Mouse (Mus musculus) thymus, postnatal 0 days (tissue): ENCODE results near the gene Ilf2. TPM values are rescaled to one million over a fixed set of nuclear protein-coding genes. Genes with fewer than 3 reads are reported as not detected.

ENCODE experiments used
- DNase-seq: peaks from one replicate; pipeline ENCODE4 v3.0.0-alpha.2; 2015; ENCODE audit warnings: low spot score
- polyA plus RNA-seq: library from polyadenylated mRNA; unstranded; fragments of >200 nt; fragmentation: Nextera tagmentation; extraction: Ambion mirVana; gene quantifications from 2 replicates; pipeline ENCODE4 v1.2.1, GENCODE M21; 2015

Ilf2 gene
- polyA plus RNA-seq = 137 and 146 TPM in 2 replicates

- DNase-seq = peak; percentile 99
Observed at GRCm38 (mm10) chr3:90475831-90476611, at the start of gene Ilf2. Ilf2 (plus strand) TSS chr3:90476126.

DNA sequence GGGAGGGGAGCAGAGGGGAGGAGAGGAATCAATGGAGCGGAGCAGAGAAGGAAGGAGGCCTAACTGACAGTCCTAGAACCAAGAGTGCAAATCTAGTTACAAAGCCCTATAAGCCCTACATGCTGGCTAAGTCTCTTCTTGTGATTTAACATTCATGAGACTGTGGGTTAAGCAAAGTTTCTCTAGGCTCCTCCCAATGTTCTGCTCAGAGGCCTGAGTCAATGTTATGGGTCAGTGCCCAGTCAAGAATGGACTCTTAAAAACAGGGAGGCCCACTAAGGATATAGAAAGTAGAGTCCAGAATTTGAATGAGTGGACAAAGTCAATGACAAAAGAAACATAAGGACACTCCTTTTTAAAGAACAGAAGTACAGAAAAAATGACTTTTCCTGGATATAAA lies 48.4 kb upstream of the Ilf2 start:
- DNase-seq = no peak

- DNase-seq = no peak
Observed at GRCm38 (mm10) chr3:90428186-90428585, 47.7 kb upstream of the Ilf2 start.

DNA sequence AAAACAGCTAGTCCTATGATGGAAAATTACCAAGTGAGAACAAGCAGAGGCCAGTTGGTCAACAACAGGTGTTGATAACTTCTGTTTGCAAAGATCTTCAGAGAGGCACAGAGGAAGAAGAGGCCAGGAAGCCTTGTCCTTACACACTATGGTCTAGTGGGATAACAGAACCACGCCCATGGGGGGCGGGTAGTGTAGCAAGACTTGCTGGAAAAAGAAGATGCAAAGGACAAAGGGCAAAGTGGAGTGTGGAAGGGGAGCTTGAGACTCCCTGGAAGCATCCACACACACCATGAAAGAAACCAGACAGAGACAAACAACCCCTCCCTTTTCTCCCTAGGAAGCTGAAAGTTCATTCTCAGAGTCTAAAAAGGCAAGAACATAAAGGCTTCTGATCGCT lies 46.4 kb upstream of the Ilf2 start:
- no peak for DNase-seq

GRCm38 (mm10) chr3:90432348-90432747 lies 43.6 kb upstream of the Ilf2 start:
- DNase-seq = no peak

DNA sequence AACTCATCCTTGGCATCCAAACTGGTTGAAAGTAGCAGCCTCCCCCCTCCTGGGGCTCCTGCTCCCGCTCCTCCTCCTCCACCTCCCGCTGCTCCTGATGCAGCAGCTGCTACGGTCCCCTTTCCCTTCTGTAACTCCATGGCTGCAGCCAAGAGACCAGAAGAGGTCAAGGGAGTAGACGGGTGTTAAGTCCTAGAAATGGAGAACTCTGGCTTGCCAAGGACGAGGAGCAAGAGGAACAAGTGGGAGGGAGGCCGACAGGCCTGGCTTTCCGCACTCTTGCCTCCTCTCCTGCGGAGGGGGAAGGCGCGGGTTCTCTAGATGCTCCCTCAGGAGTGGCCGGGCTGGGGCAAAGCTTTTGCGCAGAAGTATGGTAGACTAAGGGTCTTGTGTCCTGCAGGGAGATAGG lies 43.1 kb upstream of the Ilf2 start:
- DNase-seq = no peak

- peak; percentile 98 for DNase-seq
Observed at GRCm38 (mm10) chr3:90433381-90434020, 42.4 kb upstream of the Ilf2 start, which contains the start of gene Ints3. Ints3 (minus strand) TSS chr3:90433622.

DNA sequence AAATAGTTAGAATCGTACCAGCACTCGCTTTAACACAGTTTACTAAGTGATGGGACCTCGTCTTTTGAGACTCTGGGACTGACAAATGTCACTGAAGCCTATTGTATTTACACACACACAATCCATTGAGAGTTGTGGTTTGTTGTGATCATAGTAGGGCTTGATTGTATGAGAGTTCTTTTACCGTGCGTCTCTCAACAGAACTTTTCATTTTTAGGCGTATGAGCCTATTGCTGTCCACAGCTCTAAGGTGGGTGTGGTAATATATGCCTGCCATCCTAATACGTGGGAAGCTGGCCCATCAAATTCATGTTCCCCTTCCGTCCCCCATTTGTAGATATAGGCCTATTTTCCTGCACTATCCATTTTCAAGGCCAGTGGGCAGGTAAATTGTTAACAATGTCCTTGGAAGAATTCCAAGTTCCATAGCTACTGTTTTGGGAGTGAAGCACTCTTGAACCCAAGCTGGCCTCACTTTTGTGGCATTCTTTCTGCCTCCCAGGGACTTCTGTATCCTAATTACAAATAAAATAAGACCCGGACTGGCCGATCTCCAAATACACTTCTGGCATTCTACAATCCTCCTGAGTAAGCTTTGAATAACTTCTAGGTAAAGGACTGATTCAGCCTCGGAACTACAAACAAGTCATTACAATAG lies 41.7 kb upstream of the Ilf2 start:
- no peak for DNase-seq

DNA sequence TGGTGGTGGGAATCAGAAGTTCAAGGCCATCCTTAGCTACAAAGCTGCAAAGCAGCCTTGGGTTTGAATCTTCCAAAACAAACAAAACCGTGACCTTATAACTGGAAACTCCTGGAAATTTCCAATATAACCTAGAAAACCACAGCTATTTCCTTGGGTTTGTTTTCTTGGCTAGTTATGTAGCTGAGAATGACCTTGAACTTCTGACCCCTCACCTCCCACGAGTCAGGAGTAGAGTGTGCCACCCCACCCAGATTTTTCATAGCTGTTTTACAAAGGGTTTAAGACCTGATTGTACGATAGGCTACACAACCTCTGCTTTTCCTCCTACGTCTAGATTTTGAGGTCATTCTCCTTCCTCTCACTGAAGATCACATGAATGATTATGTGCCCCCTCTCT lies 38.8 kb upstream of the Ilf2 start:
- no peak for DNase-seq

DNA sequence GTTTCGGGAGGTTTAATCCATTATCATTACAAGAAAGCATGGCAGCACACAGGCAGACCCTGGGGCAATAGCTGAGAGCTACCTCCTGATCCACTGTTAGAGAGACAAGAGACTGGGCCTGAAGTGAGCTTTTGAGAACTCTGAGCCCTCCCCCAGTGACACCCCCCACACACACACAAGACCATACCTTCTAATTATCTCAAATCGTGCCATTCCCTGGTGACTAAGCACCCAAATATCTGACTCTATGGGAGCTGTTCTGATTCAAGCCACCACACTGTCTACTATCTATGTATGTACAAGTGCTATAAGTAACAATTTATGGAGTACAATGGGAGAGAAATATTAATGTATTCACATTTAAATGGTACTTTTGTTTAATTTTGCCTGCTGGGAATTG lies 35.2 kb upstream of the Ilf2 start:
- no peak for DNase-seq

DNA sequence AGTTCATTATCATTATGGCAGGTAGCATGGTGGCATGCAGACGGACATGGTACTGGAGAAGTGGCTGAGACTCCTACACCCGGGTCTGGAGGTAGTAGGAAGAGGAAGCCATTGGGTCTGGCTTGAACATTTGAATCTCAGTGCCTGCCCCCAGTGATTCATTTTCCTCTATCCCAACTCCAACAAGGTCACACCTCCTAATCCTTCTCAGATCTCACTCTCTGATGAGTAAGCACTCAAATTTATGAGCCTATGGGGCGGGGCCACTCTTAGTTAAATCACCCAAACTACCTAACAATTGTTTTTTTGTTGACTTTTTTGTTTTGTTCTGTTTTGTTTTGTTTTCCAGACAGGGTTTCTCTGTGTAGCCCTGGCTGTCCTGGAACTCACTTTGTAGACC lies 31.9 kb upstream of the Ilf2 start:
- DNase-seq = no peak

GRCm38 (mm10) chr3:90445417-90446200 lies 30.3 kb upstream of the Ilf2 start:
- no peak for DNase-seq

GRCm38 (mm10) chr3:90446389-90447122 lies 29.4 kb upstream of the Ilf2 start:
- DNase-seq = peak; percentile 49

DNA sequence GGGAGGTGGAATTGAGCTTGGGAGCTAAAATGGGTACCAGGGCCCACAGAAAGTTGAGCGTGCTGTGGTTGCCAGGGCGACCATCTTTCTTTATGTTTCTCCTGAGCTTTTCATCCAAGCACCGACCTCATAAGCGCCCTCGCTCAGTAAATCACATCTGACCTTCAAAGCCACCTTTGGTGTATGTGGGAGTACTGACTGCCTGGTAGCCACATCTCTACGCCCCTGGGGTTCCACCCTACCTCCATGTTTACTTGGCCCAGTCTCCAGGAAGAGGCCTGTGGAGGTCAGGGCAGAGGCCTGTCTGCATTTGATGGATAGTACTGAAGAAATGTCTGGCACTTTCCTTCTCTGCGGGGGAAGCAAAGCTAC lies 28.8 kb upstream of the Ilf2 start:
- DNase-seq = no peak

GRCm38 (mm10) chr3:90448626-90449025 lies 27.3 kb upstream of the Ilf2 start:
- no peak for DNase-seq

DNA sequence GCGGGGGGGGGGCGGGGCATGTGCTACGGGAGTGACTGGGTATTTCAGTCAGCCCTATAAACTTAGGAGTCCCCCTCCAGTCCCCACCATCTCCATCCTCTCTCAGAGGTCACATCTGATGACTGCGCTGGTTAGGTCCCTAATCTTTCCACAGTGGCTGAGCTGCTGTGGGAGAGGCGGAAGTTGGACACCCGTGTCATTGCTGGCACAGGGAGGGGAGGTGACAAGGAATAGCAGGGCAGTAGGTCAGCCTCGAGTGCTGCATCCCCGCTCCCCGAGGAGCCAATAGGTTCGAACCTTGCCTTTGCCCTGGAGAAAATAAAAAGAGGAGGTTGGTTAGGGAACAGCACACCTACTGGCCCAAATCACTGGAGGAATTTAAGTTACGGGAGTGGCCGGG lies 25.1 kb upstream of the Ilf2 start:
- DNase-seq = no peak

DNA sequence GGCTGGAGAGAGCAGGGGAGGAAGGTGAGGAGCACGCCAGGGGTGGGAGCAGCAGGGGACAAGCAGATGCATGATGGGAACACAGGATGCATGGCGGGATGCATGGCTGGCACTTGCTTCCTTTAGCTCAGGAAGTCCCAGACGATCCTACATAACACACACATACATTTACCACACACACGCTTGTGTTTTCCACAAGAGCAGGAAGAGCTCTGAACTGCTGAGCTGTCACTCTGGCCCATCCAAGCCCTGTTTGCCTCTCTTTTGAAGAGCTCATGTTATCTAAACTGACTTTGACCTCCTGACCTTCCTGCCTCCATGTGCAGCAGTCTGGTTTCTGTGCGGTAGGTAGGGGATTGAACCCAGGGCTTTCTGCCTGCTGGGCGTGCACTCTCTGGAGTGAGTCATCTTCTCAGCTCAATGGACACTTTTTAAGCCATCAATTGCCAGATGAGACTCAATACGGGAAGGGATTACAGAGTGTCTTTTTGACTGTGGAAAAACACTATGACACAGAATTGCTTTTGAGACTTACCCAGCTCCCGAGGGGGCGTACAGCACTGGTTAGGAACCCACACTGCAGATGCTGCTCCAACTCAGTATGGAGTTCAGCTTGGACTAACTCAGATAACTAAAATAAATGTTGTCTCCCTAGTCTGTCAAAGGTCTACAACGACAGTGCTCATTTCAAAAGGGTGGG lies 24.4 kb upstream of the Ilf2 start:
- DNase-seq = no peak

GRCm38 (mm10) chr3:90454931-90455330 lies 21.0 kb upstream of the Ilf2 start:
- no peak for DNase-seq

- no peak for DNase-seq
Observed at GRCm38 (mm10) chr3:90459727-90460126, 16.2 kb upstream of the Ilf2 start.

DNA sequence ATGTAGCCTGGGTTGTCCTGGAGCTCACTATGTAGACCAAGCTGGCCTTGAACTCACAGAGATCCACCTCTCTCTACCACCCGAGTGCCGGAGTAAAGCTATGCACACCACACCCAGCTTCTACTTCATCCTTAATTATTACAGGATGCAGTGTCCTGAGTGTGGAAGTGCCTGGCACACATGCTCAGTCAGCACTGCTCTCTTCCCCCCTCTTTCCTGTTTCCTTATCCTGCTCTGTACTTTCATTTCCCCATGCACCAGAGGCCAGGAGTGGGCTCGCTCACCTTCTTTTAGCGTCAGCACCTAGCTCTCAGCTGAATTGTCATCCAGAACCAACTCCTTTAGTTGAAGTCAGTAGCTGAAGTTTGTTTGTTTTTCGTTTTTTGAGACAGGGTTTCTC lies 15.6 kb upstream of the Ilf2 start:
- DNase-seq = no peak
